25 mouse cellular contexts compared by ENCODE assay signal in genomic region chr10:71748557-71749493, GRCm38 (mm10).
DNase-seq lines count a peak whose midpoint lies in the region; ATAC-seq and TF ChIP-seq lines count a peak whose summit lies in the region.
"Had no signal": no experiment of that assay in that cellular context is flagged by ENCODE, and none has a peak within 500 bp of the region (broad histone marks: within the 10 kb centered on the region; RNA-seq: fewer than 3 reads in every experiment).

No protein-coding gene starts in this region.

- 47% methylated on average over 8 of the region's 8 CpGs for whole genome bisulfite sequencing in forebrain, embryonic 11.5 days
- 51% methylated on average over 8 of the region's 8 CpGs for WGBS in forebrain, postnatal 0 days
- WGBS in forebrain, embryonic 13.5 days: 41% methylated on average over 8 of the region's 8 CpGs

- peak; percentile 67 for ATAC-seq in forebrain, embryonic 11.5 days (replicated peaks; ENCODE audit: low FRiP score)
- no peak for ATAC-seq in forebrain, postnatal 0 days
- peak; percentile 60 for ATAC-seq in forebrain, embryonic 13.5 days
- ATAC-seq: activated CD4-positive, CD25-positive, alpha-beta regulatory T cell, adult 4 months; inflammation-experienced regulatory T-cells, adult 6 months; liver, embryonic 12.5 days; liver, postnatal 0 days had no signal

- peak overlapping the region; percentile 27; the same call in 1 of the 2 replicates for H3K27ac ChIP-seq in forebrain, embryonic 11.5 days (ENCODE audit: low read depth, low read length)
- no peak overlapping the region for H3K27ac ChIP-seq in forebrain, postnatal 0 days (ENCODE audit: low read depth, low read length)
- H3K27ac ChIP-seq in forebrain, embryonic 13.5 days: no peak overlapping the region
- H3K27ac ChIP-seq: embryonic facial prominence, embryonic 12.5 days; heart, embryonic 13.5 days; hindbrain, embryonic 10.5 days; hindbrain, embryonic 15.5 days; liver, embryonic 12.5 days had no signal

- no peak overlapping the region for H3K9ac ChIP-seq in forebrain, embryonic 11.5 days (ENCODE audit: low read length)
- no peak overlapping the region for H3K9ac ChIP-seq in forebrain, postnatal 0 days
- H3K9ac ChIP-seq in forebrain, embryonic 13.5 days: no peak overlapping the region
- H3K9ac ChIP-seq: embryonic facial prominence, embryonic 12.5 days; heart, embryonic 13.5 days; hindbrain, embryonic 15.5 days; liver, embryonic 12.5 days; liver, postnatal 0 days had no signal

- TF ChIP-seq CTCF in forebrain, postnatal 0 days (IDR thresholded peaks at IDR 0.05; ENCODE audit: low read depth): no peak

- peaks cover 5% of the 10 kb centered on the region; the same call in 1 of the 2 replicates for H3K4me1 ChIP-seq in forebrain, embryonic 11.5 days (replicated peaks; ENCODE audit: control insufficient read depth, insufficient read depth, low read length)
- H3K4me1 ChIP-seq in forebrain, postnatal 0 days (ENCODE audit: insufficient read depth): no peaks in the 10 kb centered on the region
- H3K4me1 ChIP-seq in forebrain, embryonic 13.5 days: peaks cover 20% of the 10 kb centered on the region
- H3K4me1 ChIP-seq: embryonic facial prominence, embryonic 12.5 days; hindbrain, embryonic 15.5 days; liver, embryonic 12.5 days had no signal

- no peaks in the 10 kb centered on the region for H3K36me3 ChIP-seq in forebrain, embryonic 11.5 days (ENCODE audit: control insufficient read depth, insufficient read depth, low read length)
- H3K36me3 ChIP-seq in forebrain, postnatal 0 days (ENCODE audit: insufficient read depth): no peaks in the 10 kb centered on the region
- H3K36me3 ChIP-seq in forebrain, embryonic 13.5 days (ENCODE audit: poor library complexity, severe bottlenecking): no peaks in the 10 kb centered on the region
- H3K36me3 ChIP-seq: embryonic facial prominence, embryonic 12.5 days; heart, embryonic 13.5 days; hindbrain, embryonic 10.5 days; hindbrain, embryonic 15.5 days; liver, embryonic 12.5 days had no signal

- H3K27me3 ChIP-seq in forebrain, embryonic 11.5 days (ENCODE audit: control insufficient read depth, insufficient read depth, low read length): no peaks in the 10 kb centered on the region
- H3K27me3 ChIP-seq in forebrain, postnatal 0 days (ENCODE audit: insufficient read depth, low read length): no peaks in the 10 kb centered on the region
- H3K27me3 ChIP-seq in forebrain, embryonic 13.5 days: no peaks in the 10 kb centered on the region
- H3K27me3 ChIP-seq: embryonic facial prominence, embryonic 12.5 days; heart, embryonic 13.5 days; hindbrain, embryonic 15.5 days; liver, embryonic 12.5 days had no signal

- no peak overlapping the region for H3K4me2 ChIP-seq in forebrain, embryonic 11.5 days (ENCODE audit: low read depth, low read length, severe bottlenecking)
- H3K4me2 ChIP-seq in forebrain, postnatal 0 days (ENCODE audit: low read depth): no peak overlapping the region
- no peak overlapping the region for H3K4me2 ChIP-seq in forebrain, embryonic 13.5 days
- H3K4me2 ChIP-seq: embryonic facial prominence, embryonic 12.5 days; heart, embryonic 13.5 days; hindbrain, embryonic 15.5 days; liver, embryonic 12.5 days had no signal

- H3K4me3 ChIP-seq in forebrain, embryonic 11.5 days (ENCODE audit: low read depth, low read length): no peak overlapping the region
- H3K4me3 ChIP-seq in forebrain, postnatal 0 days (ENCODE audit: low read depth, low read length): no peak overlapping the region
- no peak overlapping the region for H3K4me3 ChIP-seq in forebrain, embryonic 13.5 days
- H3K4me3 ChIP-seq: embryonic facial prominence, embryonic 12.5 days; heart, embryonic 13.5 days; hindbrain, embryonic 10.5 days; hindbrain, embryonic 15.5 days; liver, embryonic 12.5 days had no signal

- no peaks in the 10 kb centered on the region for H3K9me3 ChIP-seq in forebrain, embryonic 11.5 days (ENCODE audit: control insufficient read depth, low read length)
- no peaks in the 10 kb centered on the region for H3K9me3 ChIP-seq in forebrain, postnatal 0 days (ENCODE audit: low read length)
- H3K9me3 ChIP-seq in forebrain, embryonic 13.5 days (replicated peaks): no peaks in the 10 kb centered on the region
- H3K9me3 ChIP-seq: embryonic facial prominence, embryonic 12.5 days; heart, embryonic 13.5 days; hindbrain, embryonic 10.5 days; hindbrain, embryonic 15.5 days; liver, embryonic 12.5 days had no signal

- peak; percentile 54 for DNase-seq in forebrain, embryonic 11.5 days (ENCODE audit: low spot score)
- no peak for DNase-seq in forebrain, postnatal 0 days
- DNase-seq in testis, postnatal 14 days (ENCODE audit: low spot score): peak; percentile 32
- no peak for DNase-seq in testis, postnatal 10 days (ENCODE audit: low spot score)
- DNase-seq in left cerebral cortex, adult 9 months (ENCODE audit: low spot score in 2 of 2): no peak
- DNase-seq: adrenal gland, adult 2 months; B cell, adult 2 months; cerebellum, adult 11-12 months; cerebellum, postnatal 14 days; gastrocnemius, postnatal 10 days; heart, postnatal 10 days; kidney, adult 11 months; kidney, postnatal 14 days; left cerebral cortex, postnatal 4 days; liver, postnatal 0 days; lung, postnatal 36 days; midbrain, embryonic 14.5 days had no signal

Comparison
In these comparisons a context has a peak if more than half of its experiments do, and no peak if none do; other contexts are left out.
1. DNase-seq: peak in forebrain, embryonic 11.5 days (single experiment) and testis, postnatal 14 days (single experiment); none in forebrain, postnatal 0 days (single experiment), testis, postnatal 10 days (single experiment) and left cerebral cortex, adult 9 months (0 of 2).